Mouse (Mus musculus) heart, postnatal 10 days (tissue): ENCODE results near the gene Antxr2. TPM values are rescaled to one million over a fixed set of nuclear protein-coding genes. Genes with fewer than 3 reads are reported as not detected.
A peak's percentile ranks its signal among the peaks of the same experiment; 100 is the strongest.

Experiments used
- DNase-seq, 2 experiments: peaks; one replicate each; pipeline ENCODE4 v3.0.0; 2021
- intact Hi-C: fragments of 180-260 bp; cut with DNase I; formaldehyde crosslinking; loops from one replicate; pipeline ENCODE4 v1.15.1; 2025
- total RNA-seq, 2 experiments: library from RNA; stranded (reverse); gene quantifications; 2 replicates each; pipeline ENCODE4 v1.2.3; 2021

The Antxr2 gene
- total RNA-seq, 2 experiments from 2014 or later: 86.3 to 114 TPM

DNA sequence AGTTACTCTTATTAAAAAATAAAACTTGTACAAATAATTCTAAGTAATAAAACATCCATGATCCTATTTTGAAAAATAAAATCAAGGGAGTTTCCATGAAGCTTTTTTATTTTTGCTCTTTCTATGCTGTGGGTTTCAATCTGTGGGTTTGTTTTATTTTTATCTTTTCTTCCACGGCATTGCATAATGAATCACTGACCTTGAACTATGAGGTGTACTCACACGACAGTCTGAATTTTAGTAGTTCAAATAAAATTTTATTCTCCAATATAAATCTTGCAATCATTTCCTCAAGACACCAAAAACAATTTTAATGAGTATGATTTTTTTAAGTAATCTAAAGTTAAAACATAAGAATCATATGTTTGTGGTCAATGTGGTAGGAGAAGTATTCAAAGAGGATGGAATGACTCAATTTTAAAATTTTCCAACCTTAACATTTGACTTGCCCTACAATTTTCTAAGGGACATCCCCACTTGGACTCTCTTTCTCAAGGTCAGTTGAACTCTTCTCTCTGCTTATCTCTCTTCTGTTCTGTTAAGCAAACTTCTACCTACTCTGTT is 31.5 kb downstream of the Antxr2 start:
- DNase-seq: no peak
- intact Hi-C loops: no loop called here

DNA sequence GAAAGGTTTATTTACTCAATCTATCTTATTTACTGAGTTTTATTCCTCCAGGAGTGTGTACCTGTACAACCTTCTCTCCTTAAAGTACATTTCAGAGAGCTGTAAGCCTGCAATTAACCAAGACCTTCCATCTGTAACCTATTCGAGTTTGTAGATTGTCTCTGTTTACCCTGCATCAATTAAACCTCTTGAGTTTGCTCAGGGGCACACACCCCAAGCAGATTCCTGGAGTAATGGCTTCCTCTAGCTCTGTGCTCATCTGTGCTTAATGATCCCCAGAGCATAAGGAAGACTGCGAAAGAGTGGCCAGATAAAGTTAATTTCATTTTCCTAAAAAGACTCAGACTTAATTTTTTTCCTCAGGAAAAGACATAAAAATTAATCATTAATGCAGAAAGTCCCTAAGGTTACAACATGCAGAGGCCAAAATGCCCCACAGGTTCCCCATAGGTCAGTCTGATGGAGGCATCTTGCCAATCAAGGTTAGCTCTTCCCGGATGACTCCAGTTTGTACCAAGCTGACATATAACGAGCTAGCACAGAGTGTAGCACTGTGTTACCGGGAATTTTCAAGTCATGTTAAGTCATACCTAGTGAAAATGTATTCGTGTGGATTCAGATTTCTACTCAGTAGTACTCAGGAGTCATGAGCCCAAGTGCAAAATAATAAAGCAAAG is 34.2 kb downstream of the Antxr2 start:
- intact Hi-C loops: no loop called here

DNA sequence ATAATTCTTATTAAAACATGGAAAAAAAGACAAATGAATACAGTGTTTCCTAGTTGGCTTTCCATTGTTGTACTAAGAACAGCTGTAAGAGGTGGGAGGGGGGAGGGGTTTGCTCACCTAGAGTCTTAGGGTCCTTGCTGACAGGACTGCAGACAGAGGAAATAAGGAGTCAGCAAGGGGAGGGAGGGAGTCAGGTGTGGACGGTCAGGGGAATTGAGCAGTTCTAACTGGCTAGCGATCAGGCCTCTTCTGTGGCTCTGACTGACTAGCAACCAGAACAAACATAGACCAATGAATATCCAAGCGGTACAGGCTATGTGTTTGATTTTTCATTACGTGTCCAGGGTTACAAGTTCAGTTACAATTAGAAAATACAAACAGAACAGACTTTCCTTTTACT is 35.0 kb downstream of the Antxr2 start:
- no peak for DNase-seq
- intact Hi-C loops: no loop called here

More for the DNA sequence above, 34.2 kb downstream of the Antxr2 start:
- no peak for DNase-seq

DNA sequence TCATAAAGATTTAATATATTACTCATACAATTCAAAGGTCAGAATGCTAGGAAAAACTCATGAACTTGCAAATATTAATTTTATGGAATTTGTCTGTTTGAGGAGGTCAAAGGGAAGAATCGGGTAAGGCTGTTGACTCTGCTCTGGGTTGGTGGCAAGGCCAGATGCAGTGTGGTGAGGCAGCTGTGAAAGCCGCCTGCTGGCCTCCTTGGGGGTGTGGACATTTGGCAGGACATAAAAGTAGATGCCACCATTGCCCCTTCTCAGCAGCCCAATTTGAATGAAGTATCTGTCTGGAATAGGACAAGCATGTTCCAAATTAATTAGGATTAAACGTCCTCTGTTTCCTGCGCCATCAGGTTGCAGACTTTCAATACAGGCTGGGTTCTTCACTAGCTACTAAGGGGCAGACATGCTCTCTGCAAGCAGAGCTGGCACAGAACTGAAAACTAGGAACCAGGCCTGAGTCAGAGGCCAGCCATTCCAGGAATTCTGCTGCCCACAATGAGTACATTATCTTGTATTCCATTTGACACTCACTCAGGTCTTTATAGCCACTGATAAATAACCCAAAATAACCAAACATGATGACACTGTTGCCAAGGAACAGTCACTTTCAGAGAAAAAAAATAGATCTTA is 44.1 kb downstream of the Antxr2 start:
- peak; percentile 71 to 79 for DNase-seq
- intact Hi-C loops: no loop called here

DNA sequence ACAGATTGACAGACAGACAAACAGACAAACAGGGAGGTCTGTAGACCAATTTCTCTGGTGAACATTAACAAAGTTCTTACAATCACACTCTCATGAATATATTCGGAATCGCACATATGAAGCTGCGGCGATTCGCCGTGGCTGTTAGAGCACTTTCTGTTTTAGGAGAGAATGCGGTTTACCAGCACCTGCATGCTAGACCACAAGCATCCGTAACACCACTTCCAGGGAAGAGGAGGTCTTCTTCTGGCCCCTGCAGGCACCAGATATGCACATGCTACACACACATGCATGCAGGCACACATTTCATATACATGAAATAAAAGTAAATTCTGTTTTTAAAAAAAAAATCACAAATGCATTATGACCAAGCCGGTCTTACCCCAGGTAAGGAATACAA is 47.5 kb downstream of the Antxr2 start:
- DNase-seq: no peak
- intact Hi-C loops: no loop called here

DNA sequence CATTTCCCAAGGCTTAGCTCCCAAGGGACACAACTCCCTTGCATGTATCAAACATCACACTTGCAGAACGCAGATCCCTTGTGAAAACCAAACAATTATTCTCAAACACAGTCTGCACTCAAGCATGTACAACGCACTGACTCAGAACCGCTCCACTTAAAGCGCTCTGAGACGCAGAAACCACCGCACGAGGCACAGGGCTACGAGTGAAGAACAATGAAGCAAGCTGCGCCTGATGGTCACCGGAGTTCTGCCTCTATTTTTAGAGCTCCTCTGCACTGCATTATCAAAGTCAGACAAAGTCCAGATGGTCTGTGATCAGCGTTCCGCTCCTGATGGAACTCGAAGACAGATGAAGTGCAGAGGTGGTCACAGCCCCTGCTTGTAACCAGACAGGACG is 50.4 kb downstream of the Antxr2 start:
- peak; percentile 62 to 67 for DNase-seq
- intact Hi-C loops: no loop called here

DNA sequence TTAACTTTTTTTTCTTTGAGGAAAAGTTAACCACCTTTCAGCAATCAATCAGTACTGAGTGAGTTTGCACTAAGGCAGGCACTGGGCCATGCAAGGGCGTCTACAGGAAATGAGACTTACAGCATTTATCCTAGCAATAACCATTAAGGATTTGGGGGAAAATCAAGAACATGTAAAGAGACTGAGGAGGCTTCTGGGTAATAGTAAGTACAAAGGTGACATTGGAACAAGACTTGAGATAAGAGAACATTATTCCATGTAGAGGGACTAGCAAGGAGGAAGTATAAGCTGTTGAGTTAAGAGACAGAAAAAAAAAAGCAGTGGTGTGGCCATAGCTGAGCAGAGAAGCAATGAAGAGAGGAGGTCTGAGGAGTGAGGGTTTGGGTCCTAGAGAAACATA is 57.5 kb downstream of the Antxr2 start:
- no peak for DNase-seq
- intact Hi-C loops: loop anchor here (10.0 kb wide), 1 partner anchor 52 kb away; no protein-coding TSS in a partner anchor

DNA sequence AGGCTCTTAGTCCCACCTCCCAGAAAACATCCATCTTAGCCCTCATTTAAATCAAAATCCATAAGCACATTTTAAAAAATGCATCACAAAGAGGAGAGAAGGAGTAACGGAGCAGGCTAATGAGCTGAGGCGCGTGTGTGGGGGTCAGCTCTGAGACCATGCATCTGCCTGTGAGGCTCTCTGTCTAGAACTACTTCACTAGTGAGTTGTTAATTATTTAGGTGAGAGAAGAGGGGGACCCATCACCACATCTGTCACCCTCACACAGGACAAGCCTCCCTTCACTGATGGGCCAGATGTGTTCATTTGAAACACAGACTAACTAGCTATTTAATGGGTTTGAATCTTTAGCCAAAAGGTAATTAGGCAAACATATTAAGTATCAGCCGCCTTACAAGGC is 58.8 kb downstream of the Antxr2 start:
- intact Hi-C loops: loop anchor here (10.0 kb wide), 1 partner anchor 53 kb away; no protein-coding TSS in a partner anchor

DNA sequence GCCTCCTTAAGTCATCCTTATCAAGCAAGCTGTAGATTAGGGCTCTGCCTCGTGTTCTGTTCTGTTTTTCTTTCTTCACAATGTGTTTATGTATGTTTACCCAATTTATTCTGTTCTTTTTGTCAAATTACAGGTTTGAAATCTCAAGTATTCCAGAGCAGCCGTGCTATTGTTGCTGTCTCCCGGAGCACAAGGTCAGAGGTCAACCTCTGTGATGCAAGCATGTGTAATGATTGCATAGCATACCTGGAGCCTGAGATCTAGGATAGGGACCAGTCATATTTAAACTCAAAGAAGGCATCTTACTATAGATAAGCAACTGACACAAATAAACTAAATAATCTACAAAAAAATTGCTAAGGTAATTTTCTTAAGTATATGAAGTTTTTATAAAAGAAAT is 59.6 kb downstream of the Antxr2 start:
- intact Hi-C loops: loop anchor here (10.0 kb wide), 1 partner anchor 54 kb away; no protein-coding TSS in a partner anchor
- DNase-seq: no peak

More for the DNA sequence above, 58.8 kb downstream of the Antxr2 start:
- DNase-seq: no peak

DNA sequence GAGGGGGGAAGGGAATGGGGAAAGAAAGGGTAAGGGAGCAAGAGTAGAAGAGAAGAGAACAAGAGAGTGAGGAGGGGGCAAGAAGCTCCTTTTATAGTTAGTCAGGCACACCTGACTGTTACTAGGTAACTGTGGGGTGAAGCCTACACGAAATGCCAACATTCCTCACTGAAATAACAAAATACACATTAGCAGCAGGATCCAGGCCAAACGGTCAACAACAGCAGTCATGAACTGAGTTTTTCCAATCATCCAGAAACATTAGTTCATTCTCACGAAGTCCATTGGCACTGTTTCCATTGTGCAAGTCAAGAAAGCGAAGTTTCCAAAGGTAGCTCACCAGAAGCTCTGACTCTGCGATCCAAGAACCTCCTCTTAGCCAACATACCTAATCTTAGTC is 63.8 kb downstream of the Antxr2 start:
- DNase-seq: no peak
- intact Hi-C loops: no loop called here

DNA sequence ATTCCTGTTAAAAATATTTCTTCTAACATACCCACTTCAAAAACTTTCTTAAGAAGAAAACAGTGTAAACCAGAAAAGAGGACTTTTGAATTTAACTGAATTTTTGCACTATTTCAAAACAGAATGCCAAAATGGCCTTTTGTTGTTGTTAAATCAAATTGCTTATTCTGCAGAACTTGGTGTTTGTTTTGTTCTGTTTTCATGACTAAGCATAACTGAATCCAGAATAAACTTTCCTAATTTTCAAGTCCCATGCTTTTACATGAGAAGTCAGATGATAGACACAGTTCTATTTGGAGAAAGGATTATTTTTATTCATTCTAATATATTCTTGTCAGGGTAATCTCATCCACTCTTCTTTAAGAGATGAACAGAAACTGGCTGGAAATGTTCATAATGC is 64.7 kb downstream of the Antxr2 start:
- no peak for DNase-seq
- intact Hi-C loops: no loop called here

DNA sequence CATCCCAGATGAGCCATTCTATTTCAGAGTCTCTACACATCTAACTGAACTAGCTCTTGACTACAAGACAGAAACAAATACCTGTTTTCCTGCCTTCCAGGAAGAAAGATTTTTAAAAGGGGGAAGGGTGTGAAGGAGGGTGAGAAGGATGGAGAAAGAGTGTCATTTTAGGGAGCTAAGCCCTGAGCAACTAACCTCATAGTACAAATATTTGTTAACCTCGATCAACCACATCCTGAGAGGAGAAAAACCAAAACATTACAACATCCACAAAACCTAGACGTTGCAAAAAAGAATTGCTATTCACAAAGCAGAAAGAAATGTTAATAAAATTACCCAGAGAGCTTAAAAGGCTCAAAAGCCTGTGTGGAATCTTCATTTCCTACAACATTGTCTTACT is 66.4 kb downstream of the Antxr2 start:
- no peak for DNase-seq
- intact Hi-C loops: no loop called here

DNA sequence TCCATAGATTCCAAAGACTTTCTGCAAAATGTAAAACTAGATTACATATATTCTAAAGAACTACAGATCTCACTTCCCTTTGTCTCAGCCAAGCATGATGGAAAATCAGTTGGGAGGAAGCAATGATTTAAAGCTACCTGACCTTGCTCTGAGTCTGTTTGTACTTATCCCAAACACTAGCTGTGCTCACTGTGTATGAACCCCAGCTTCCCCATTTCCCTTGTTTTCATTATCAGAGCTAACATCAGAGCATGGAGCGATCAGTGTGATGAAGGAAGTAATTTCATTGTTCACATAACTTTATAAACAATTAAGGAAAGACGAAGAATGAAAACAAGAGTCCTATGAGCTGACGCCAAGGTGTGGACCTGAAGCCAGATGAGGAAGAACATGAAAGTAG is 68.3 kb downstream of the Antxr2 start:
- DNase-seq: no peak
- intact Hi-C loops: no loop called here

DNA sequence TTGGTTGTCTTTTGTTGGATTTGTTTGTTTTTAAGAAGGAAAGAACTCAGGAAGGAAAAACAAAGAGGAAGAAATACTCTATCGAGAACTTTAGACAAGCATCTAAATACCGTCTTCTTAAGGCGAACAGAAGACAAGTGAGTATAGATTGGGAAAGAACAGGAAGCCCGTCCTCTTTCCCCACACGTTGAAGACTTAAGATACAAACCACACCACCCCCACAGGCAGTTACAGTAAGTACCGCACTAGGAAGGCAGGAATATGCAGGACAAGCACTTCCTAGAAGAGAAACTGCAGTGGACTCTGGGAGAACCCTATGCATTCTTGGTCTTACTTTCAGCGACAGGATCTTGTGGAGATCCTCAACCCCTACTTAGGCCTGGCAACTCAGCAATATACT is 69.1 kb downstream of the Antxr2 start:
- no peak for DNase-seq
- intact Hi-C loops: no loop called here

DNA sequence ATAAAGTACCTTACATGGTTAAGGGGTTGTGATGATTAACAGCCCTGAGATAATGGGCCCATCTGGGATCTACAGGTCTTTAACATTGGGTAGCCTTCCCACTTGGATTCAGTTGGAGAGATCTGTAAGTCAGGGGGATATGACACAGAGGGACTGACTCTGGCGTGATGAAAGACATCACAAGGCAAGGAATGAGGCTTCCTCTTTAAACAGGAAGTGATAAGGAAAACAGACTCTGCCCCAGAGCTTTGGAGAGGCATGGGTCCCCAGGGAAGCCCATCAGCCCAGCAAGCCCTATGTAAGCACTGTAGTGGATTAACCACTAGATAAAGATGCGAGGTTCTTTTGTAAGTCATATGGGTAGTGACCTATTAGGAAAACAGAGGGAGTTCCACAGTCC is 71.2 kb downstream of the Antxr2 start:
- no peak for DNase-seq
- intact Hi-C loops: no loop called here

DNA sequence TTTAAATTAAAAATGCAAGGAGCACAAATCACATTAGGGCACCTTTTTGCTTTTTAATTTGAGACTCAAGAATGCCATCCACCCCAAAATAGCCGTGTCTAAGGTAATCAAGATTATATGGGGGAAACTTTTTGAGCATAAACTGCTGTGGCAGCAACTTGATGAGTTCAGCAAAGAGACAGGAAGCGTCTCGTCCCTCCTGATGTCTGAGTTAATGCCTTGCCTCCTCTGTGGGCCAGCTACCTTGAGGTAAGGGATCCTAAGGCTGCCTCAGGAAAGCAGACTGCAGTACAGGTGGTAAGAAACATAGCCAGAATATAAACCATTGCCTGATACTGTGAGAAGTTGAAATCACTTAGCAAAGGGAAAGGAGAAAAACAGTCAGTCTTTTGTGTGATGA is 71.8 kb downstream of the Antxr2 start:
- intact Hi-C loops: no loop called here
- no peak for DNase-seq

DNA sequence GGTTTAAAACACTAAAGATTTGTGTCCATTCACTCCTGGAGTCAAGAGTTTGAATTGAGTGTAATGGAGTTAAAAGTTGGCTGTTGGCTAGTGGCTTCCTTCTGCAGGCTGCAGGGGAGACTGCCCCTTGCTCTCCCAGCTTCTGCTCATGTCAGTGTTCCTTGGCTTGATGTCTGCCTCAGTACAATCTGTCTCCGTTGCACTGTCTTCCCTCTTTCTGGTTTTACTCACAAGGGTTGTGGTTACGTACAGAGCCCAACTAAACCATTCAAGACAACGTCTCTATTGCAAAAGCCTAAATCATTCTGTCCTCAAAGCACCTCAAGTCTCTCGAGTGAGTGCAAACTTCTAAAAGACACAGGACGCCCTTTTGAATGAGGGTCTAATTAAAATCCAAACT is 73.3 kb downstream of the Antxr2 start:
- DNase-seq: no peak
- intact Hi-C loops: no loop called here

DNA sequence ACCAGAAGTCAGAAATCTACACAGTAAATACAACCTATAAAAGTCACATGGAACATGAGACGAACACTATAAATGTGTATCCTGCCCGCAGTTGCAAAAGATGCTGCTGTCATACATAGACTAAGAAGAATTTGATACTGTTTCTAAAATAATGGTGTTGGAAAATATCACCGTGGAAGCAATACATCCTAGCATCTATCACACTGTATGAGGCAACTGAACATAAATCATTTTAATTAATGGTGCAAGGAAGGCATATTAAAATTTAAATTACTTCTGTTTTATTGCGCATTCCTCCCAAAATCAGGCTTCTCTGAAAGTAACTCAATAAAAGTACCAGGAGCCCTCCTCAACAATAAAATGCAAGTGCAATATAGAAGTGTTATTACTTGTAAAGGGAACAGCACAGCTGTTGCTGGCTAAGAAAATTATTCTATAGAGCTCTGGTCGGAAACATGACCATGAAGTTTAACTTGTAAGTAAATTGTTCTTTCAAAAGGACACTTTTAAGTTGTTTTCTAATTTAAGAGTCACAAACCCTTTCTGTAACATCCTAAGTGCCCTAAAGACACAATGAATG is 76.6 kb downstream of the Antxr2 start:
- intact Hi-C loops: no loop called here

DNA sequence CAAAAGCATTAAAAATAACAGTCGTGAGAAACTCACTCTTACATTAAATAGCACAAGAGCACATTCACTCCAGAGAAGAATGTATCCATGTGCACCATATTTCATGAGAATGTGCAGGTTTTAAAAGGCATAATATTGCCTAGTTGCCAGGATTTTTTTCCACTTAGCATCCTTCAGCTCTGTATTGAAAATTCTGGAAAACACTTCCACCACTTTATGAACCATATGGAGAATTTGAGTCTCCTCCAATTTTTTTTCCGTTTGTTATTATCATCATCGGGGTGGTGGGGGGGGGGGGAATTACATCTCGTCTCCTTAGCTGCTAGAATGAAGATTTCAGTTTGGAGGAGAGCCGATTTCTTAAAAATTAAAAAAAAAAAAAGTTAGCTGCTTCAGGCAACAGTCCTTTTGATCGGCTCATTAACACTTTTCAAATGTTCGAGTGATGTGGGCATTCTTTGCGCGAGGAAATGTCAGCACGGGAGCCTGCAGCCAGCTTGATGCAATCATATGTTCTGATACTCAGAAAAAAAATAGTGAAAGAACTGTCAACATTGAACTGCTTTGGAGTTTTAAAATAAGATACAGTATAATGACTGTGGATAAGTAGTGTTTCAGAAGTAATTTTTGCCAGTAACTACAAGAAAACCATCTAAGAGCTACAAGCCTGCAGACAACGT is 77.5 kb downstream of the Antxr2 start:
- DNase-seq: no peak
- intact Hi-C loops: no loop called here

More for the DNA sequence above, 76.6 kb downstream of the Antxr2 start:
- DNase-seq: no peak

DNA sequence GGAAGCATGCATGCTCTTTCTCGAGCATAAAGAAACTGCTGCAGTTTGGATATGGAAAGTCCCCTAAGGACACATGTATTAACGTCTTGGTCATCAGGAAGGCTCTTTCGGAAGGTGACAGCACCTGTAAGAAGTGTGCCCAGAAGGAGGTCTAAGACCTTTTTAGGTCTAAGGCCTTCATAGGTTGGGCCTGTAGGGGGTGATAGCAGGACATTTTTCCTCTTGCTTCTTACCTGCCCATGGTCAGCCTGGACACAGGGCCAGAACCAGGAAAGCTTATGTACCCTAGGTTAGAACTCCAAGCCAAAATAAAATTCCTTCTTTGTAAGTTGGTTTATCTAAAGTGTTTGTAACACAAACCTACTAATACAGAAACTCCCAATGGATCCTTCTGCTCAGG is 83.6 kb downstream of the Antxr2 start:
- intact Hi-C loops: loop anchor here (10.0 kb wide), 1 partner anchor 218 kb away; the partner anchor contains the start of gene Prdm8

DNA sequence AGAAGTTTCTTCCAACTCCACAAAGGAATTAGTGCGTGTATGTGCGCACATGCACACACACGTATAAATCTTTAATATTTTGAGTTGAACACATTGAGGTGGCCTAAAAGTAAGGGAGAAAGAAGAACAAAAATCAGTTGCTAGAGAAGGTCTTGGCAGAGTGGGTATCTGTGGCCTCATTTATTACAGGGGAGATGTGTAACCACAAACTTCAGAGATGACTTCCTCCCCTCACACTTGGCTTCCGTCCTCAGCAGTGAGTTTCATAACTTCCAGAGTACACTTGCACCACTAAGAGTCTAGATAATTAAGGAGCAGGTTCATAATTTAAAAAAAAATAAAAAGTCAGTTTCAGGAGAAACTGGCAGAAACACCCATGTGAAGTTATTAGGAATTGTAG is 84.6 kb downstream of the Antxr2 start:
- intact Hi-C loops: loop anchor here (10.0 kb wide), 1 partner anchor 219 kb away; the partner anchor contains the start of gene Prdm8
- DNase-seq: no peak

More for the DNA sequence above, 83.6 kb downstream of the Antxr2 start:
- no peak for DNase-seq
